Mouse (Mus musculus) liver, embryonic 16.5 days (tissue): ENCODE data around the gene Rufy1. TPM values are rescaled to one million over a fixed set of nuclear protein-coding genes. Genes with fewer than 3 reads are reported as not detected.

Experiments used
- ATAC-seq: fragments of 200-750 bp; cut with Nextera tagmentation; 2 replicates; pipeline ENCODE4 v1.8.0; 2017; ENCODE audit warnings: low read depth, mild to moderate bottlenecking, moderate number of reproducible peaks, moderate library complexity
- H3K27ac ChIP-seq: fragments of 300-500 bp; sonication (generic); 2 replicates; pipeline ENCODE4 v1.5.1; 2014; ENCODE audit warnings: mild to moderate bottlenecking, low read length
- H3K27me3 ChIP-seq: fragments of 300-500 bp; sonication (generic); 2 replicates; pipeline ENCODE4 v1.6.1; 2014; ENCODE audit warnings: low read depth, low read length, mixed read lengths; ENCODE audit not compliant: control insufficient read depth, insufficient read depth
- H3K36me3 ChIP-seq: fragments of 300-500 bp; sonication (generic); 2 replicates; pipeline ENCODE4 v1.6.1; 2014; ENCODE audit warnings: mild to moderate bottlenecking; ENCODE audit not compliant: control insufficient read depth, insufficient read depth
- H3K4me1 ChIP-seq: fragments of 300-500 bp; sonication (generic); 2 replicates; pipeline ENCODE4 v1.6.1; 2014; ENCODE audit warnings: low read depth, low read length, mixed read lengths; ENCODE audit not compliant: control insufficient read depth
- H3K4me2 ChIP-seq: fragments of 300-500 bp; sonication (generic); 2 replicates; pipeline ENCODE4 v1.6.1; 2014; ENCODE audit warnings: low read depth, low read length, mixed read lengths
- H3K4me3 ChIP-seq: fragments of 300-500 bp; sonication (generic); 2 replicates; pipeline ENCODE4 v1.5.1; 2014; ENCODE audit warnings: low read depth, mild to moderate bottlenecking, low read length
- H3K9ac ChIP-seq: fragments of 300-500 bp; sonication (generic); 2 replicates; pipeline ENCODE4 v1.6.1; 2014; ENCODE audit warnings: low read depth, low read length
- H3K9me3 ChIP-seq: fragments of 300-500 bp; sonication (generic); replicated peaks from 2 replicates; pipeline ENCODE4 v1.6.1; 2016; ENCODE audit warnings: low read length; ENCODE audit not compliant: control insufficient read depth
- WGBS: fragments of 180-500 bp; shearing (Covaris S2); extraction: QIAGEN DNeasy Blood & Tissue Kit; methylation state at CpG from one replicate; pipeline ENCODE4 v1.1.7; 2014; ENCODE audit not compliant: insufficient replicate concordance; 5-methylcytosine and 5-hydroxymethylcytosine counted together
- polyA plus RNA-seq: library from polyadenylated mRNA; unstranded; fragments of >200 nt; fragmentation: Nextera tagmentation; extraction: Ambion mirVana; gene quantifications from 2 replicates; pipeline ENCODE4 v1.2.1, GENCODE M21; 2015

The Rufy1 gene
- polyA plus RNA-seq, 1 experiment from 2014 or later: 8.4 TPM

DNA sequence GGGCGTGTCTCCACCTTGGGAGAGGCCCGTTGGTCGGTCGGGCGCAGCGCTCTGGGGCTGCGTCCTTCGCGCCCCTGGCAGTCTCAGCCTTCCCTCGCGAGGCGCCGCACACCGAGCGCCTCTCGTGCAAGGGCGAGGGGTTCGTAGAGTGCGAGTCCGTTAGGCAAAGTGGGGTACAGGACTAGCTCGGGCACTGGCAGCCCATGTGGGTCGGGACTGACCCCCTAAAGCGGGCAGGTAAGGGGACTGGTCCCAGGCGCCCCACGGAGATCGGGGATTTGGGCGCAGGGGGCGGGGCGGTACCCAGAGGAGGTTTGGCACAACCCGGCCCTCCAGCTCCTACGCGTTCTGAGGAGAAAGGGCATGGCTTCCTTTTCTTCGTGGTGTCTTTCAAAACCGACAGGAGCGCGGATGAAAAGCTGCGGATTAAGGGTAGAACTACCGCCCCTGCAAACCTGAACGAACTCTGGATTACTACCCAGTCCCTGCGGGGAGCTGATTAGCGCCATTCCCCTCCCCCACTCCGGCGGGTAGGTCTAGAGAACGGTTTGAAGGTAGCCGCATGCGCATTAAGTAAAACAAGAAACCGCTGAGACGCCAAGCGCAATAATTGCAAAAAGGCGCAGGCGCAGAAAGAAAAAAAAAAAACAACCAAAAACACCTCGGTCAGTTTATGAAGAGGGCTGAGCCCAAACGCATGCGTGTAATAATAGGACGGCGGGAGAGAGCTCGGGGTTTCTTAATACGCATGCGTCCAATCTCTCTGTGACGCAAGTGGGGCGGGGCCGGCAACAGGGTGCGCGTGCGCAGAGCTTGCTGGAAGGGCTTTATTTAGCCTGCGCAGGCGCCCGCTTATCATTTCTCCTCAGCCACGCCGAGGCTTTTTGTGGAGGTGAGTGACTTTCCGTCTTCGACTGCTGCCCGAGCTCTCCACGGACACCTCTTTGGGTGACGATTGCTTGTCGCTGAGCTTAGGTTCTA, 53.7 kb downstream of the Rufy1 start, which contains the start of gene Hnrnph1:
TSS of gene Hnrnph1 (plus strand) at position 80 of the 981 bp plus-strand sequence.
- under 1% methylated on average over 76 of the region's 76 CpGs for WGBS
- peak within 1 kb of the TSS; percentile 98 for H3K4me2 ChIP-seq
- ATAC-seq: peak; percentile 86
- H3K4me3 ChIP-seq: peak within 1 kb of the TSS; percentile 98
- peaks cover 8% of the 10 kb centered on the region; the same call in 1 of the 2 replicates for H3K36me3 ChIP-seq
- H3K27ac ChIP-seq: peak within 1 kb of the TSS; percentile 100
- H3K9ac ChIP-seq: peak within 1 kb of the TSS; percentile 98
- H3K27me3 ChIP-seq: no peaks in the 10 kb centered on the region
- no peaks in the 10 kb centered on the region for H3K9me3 ChIP-seq
- H3K4me1 ChIP-seq: peaks cover 19% of the 10 kb centered on the region

DNA sequence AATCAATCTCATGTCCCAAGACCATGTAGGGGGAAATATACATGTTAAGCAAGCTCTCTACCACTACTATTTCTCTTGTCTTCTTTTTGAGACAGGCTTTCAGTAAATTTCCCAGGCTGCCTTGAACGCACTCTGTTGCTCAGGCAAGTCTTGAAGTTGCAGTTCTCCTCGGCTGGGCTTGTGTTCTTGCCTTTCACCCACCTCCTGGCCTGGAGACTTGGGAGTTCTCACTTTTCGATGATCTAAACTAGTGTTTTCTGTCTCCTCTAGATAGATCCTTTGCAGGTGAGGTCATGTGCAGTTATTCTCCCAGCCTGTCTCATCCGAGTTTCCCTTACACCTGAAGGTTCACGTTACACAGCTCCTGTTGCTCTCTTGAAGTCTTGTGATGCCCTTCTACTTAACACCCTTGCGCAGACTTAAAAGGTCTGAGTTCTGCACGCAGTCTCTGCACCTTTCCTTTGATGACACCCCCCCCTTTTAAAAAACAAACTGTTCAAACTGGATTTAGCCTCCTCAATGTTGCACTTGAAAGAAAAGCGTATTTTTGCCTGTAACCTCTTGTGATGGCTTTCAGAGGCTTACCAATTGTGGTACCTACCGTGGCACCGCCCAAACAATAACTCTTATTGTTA, 54.7 kb downstream of the Rufy1 start:
- Histone ChIP-seq H3K4me1 (peaks cover 20% of the 10 kb centered on the region), H3K4me2 (peak overlapping the region; percentile 98)

DNA sequence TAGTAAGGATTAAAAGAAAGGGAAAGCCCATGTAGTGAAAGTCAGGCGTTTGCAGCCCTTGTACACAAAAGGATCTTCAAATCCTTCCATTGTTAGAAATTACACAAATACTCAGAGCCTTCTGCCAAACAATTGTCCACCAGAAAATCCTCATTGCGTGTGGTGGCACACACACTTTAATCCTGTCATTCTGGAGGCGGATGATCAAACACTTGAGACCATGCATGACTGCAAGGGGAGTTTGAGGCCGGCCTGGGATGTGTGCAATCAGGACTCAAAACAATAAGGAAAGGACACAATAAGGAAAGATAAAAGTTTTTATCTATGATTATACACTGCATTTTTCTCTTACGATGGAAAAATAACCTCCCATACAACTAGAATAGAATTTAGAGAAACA, 55.5 kb downstream of the Rufy1 start:
- H3K27ac ChIP-seq: no peak overlapping the region
- no peak overlapping the region for H3K9ac ChIP-seq
- 77% methylated on average over 5 of the region's 5 CpGs for WGBS
- H3K36me3 ChIP-seq: peaks cover 4% of the 10 kb centered on the region; the same call in 1 of the 2 replicates
- no peak overlapping the region for H3K4me2 ChIP-seq
- no peak overlapping the region for H3K4me3 ChIP-seq
- no peaks in the 10 kb centered on the region for H3K9me3 ChIP-seq
- ATAC-seq: no peak
- peaks cover 21% of the 10 kb centered on the region for H3K4me1 ChIP-seq
- no peaks in the 10 kb centered on the region for H3K27me3 ChIP-seq

More for the DNA sequence above, 54.7 kb downstream of the Rufy1 start:
- ATAC-seq: no peak
- 34% methylated on average over 10 of the region's 10 CpGs for WGBS
- H3K27ac ChIP-seq: peak overlapping the region; percentile 100
- peak overlapping the region; percentile 90 for H3K9ac ChIP-seq
- peaks cover 5% of the 10 kb centered on the region; the same call in 1 of the 2 replicates for H3K36me3 ChIP-seq
- no peaks in the 10 kb centered on the region for H3K9me3 ChIP-seq
- peak overlapping the region; percentile 98 for H3K4me3 ChIP-seq
- H3K27me3 ChIP-seq: no peaks in the 10 kb centered on the region

DNA sequence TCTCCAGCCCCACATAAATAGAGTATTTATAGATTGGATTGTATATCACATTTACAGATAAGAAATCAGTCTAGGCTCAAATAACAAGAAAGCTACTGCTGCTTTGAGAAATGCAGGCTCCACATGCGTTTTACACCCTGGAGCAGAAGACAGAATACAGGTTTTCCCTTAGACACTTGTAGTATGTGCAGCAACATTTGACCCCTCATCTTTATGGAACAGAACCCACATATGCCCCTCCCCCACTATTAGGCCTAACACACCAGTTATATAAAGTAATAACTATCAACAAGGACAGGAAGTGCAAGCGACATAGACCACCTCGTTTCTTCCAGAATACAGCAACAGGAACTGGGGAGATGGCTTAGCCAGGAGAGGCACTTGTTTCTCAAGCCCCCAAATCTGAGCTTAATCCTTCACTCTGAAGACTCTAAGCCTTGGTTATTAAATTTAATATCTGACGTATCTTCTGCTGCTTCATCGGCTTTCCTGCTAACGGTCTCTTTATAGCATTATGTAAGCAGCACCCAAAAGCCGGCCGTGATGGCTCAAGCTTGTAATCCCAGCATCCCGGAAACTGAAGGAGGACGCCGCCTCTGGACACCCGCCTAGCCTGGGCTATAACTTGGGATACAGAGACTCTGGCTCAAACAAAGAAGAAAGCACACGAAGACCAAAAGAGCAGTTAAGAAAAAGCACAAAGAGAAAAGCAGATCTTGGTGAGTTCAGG, 56.5 kb downstream of the Rufy1 start:
- Histone ChIP-seq H3K9ac (no peak overlapping the region), H3K4me3 (no peak overlapping the region), H3K4me1 (peaks cover 17% of the 10 kb centered on the region), H3K27me3 (no peaks in the 10 kb centered on the region), H3K27ac (no peak overlapping the region), H3K36me3 (no peaks in the 10 kb centered on the region; the same call in 1 of the 2 replicates), H3K9me3 (no peaks in the 10 kb centered on the region), H3K4me2 (no peak overlapping the region)
- WGBS: 81% methylated on average over 13 of the region's 13 CpGs
- no peak for ATAC-seq

DNA sequence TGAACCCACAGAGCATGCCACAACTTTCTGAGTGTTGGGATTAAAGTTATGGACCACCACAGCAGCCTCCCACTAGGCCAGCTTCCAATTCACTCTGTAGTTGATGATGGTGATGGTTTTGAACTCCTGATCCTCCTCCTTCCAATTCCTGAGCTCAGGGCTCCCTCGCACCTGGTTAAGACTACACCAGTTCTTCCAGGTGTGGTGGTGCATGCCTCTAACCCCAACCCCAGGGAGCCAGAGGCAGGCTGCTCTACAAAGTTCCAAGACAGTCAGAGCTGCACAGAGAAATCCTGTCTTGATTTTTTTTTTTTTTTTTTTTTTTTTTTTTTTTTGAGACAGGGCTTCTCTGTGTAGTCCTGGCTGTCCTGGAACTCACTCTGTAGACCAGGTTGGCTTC, 57.3 kb downstream of the Rufy1 start:
- Histone ChIP-seq H3K27ac (no peak overlapping the region), H3K9ac (no peak overlapping the region), H3K27me3 (no peaks in the 10 kb centered on the region), H3K9me3 (no peaks in the 10 kb centered on the region), H3K4me1 (peaks cover 13% of the 10 kb centered on the region), H3K4me2 (no peak overlapping the region), H3K4me3 (no peak overlapping the region), H3K36me3 (no peaks in the 10 kb centered on the region)
- no peak for ATAC-seq
- 76% methylated on average over 1 of the region's 1 CpGs for WGBS

DNA sequence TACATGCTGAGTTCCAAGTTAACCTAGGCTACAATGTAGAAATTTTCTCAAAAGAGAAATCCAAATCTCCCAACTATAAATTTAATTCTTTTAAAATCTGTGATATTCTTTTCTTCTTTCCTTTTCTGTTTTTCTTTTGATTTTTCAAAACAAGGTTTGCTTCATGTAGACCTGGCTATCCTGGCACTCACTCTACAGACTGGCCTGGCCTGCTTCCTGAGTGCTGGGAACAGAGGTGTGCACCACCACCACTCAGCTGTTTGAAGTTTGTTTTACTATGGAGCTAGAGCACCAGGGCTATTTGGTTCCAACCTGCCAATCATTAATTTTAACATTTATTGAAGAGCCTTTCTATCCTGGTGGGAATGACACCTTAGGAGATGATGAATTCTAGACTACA, 57.8 kb downstream of the Rufy1 start:
- no peaks in the 10 kb centered on the region for H3K27me3 ChIP-seq
- no peak for ATAC-seq
- H3K4me1 ChIP-seq: peaks cover 13% of the 10 kb centered on the region
- H3K9me3 ChIP-seq: no peaks in the 10 kb centered on the region
- H3K4me3 ChIP-seq: no peak overlapping the region
- H3K4me2 ChIP-seq: no peak overlapping the region
- H3K9ac ChIP-seq: no peak overlapping the region
- no peaks in the 10 kb centered on the region for H3K36me3 ChIP-seq
- H3K27ac ChIP-seq: no peak overlapping the region

DNA sequence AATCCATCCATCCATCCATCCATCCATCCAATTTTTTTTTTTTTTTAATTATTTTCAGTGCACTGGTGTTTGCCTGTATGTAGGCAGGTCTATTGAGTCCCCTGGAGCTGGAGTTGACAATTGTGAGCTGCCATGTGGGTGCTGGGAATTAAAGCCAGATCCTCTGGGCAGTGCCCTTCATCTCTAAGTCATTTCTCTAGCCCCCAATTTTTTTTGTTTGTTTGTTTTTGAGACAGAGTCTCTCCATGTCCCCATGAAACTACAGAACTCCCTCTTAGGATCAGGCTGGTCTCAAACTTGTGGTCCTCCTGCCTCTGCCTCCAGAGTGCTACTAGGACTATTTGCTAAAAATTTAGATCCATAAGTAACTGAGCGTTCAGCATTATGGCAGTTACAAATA, 59.0 kb downstream of the Rufy1 start:
- no peak overlapping the region; the same call in 1 of the 2 replicates for H3K4me3 ChIP-seq
- WGBS: 83% methylated on average over 1 of the region's 1 CpGs

DNA sequence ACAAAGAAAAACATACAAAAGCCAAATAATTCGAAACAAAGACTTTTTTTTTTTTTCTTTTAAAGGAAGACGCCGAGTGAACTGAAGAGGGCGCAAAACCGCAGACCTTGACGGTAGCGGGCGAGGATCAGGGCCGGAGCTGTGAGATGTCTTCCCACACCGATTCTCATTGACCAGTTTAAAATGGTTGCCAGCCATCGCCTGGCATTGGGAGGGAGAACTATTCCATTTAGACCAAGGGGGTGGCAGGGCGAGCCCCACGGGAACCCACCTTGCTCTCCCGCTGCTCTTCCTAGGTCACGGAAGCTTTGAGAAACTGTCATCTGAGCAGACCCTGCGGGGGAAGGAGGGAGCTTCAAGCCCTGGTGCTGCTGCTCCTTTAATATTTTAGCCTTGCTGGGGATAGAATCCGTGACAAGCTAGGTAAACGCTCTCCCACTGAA, 59.5 kb downstream of the Rufy1 start:
- peaks cover 9% of the 10 kb centered on the region for H3K4me1 ChIP-seq
- 2% methylated on average over 18 of the region's 18 CpGs for WGBS
- no peaks in the 10 kb centered on the region for H3K36me3 ChIP-seq
- H3K4me3 ChIP-seq: peak overlapping the region; percentile 49
- ATAC-seq: peak; percentile 50; the same call in 1 of the 2 replicates
- H3K27ac ChIP-seq: no peak overlapping the region
- no peaks in the 10 kb centered on the region for H3K9me3 ChIP-seq
- H3K27me3 ChIP-seq: no peaks in the 10 kb centered on the region
- peak overlapping the region; percentile 72 for H3K9ac ChIP-seq
- H3K4me2 ChIP-seq: peak overlapping the region; percentile 72

More for the DNA sequence above, 59.0 kb downstream of the Rufy1 start:
- H3K27ac ChIP-seq: no peak overlapping the region
- peaks cover 13% of the 10 kb centered on the region for H3K4me1 ChIP-seq
- H3K4me2 ChIP-seq: peak overlapping the region; percentile 72
- H3K36me3 ChIP-seq: no peaks in the 10 kb centered on the region
- H3K9ac ChIP-seq: no peak overlapping the region; the same call in 1 of the 2 replicates
- no peaks in the 10 kb centered on the region for H3K9me3 ChIP-seq
- no peaks in the 10 kb centered on the region for H3K27me3 ChIP-seq
- no peak for ATAC-seq
